Mouse (Mus musculus) forebrain, embryonic 11.5 days (tissue): ENCODE results near the gene Lrrc1. TPM values are rescaled to one million over a fixed set of nuclear protein-coding genes. Genes with fewer than 3 reads are reported as not detected.
A peak's percentile ranks its signal among the peaks of the same experiment; 100 is the strongest.

Experiments used
- ATAC-seq: fragments of 200-750 bp; cut with Nextera tagmentation; replicated peaks from 2 replicates; pipeline ENCODE4 v1.8.0; 2017; ENCODE audit warnings: moderate TSS enrichment; ENCODE audit not compliant: low FRiP score
- DNase-seq: peaks from one replicate; pipeline ENCODE4 v3.0.0-alpha.2; 2017; ENCODE audit warnings: low spot score
- H3K27ac ChIP-seq: fragments of 300-500 bp; sonication (generic); 2 replicates; pipeline ENCODE4 v1.5.1; 2014; ENCODE audit warnings: low read depth, low read length
- H3K27me3 ChIP-seq: fragments of 300-500 bp; sonication (generic); 2 replicates; pipeline ENCODE4 v1.6.1; 2014; ENCODE audit warnings: mild to moderate bottlenecking, low read length, mixed read lengths; ENCODE audit not compliant: control insufficient read depth, insufficient read depth
- H3K36me3 ChIP-seq: fragments of 300-500 bp; sonication (generic); 2 replicates; pipeline ENCODE4 v1.6.1; 2014; ENCODE audit warnings: mild to moderate bottlenecking, low read length, moderate library complexity, mixed read lengths; ENCODE audit not compliant: control insufficient read depth, insufficient read depth
- H3K4me1 ChIP-seq: fragments of 300-500 bp; sonication (generic); replicated peaks from 2 replicates; pipeline ENCODE4 v1.6.1; 2014; ENCODE audit warnings: low read length, mixed read lengths; ENCODE audit not compliant: control insufficient read depth, insufficient read depth
- H3K4me2 ChIP-seq: fragments of 300-500 bp; sonication (generic); 2 replicates; pipeline ENCODE4 v1.6.1; 2014; ENCODE audit warnings: low read depth, mild to moderate bottlenecking, low read length, moderate library complexity, mixed read lengths; ENCODE audit not compliant: severe bottlenecking
- H3K4me3 ChIP-seq: fragments of 300-500 bp; sonication (generic); 2 replicates; pipeline ENCODE4 v1.5.1; 2014; ENCODE audit warnings: low read depth, low read length
- H3K9ac ChIP-seq: fragments of 300-500 bp; sonication (generic); 2 replicates; pipeline ENCODE4 v1.6.1; 2014; ENCODE audit warnings: low read length
- H3K9me3 ChIP-seq: fragments of 300-500 bp; sonication (generic); 2 replicates; pipeline ENCODE4 v1.6.1; 2016; ENCODE audit warnings: low read length, mixed read lengths; ENCODE audit not compliant: control insufficient read depth
- WGBS: fragments of 180-500 bp; shearing (Covaris S2); extraction: QIAGEN DNeasy Blood & Tissue Kit; methylation state at CpG from one replicate; pipeline ENCODE4 v1.1.7; 2014; 5-methylcytosine and 5-hydroxymethylcytosine counted together
- polyA plus RNA-seq: library from polyadenylated mRNA; unstranded; fragments of >200 nt; fragmentation: Nextera tagmentation; extraction: Ambion mirVana; gene quantifications from 2 replicates; pipeline ENCODE4 v1.2.1, GENCODE M21; 2014

Gene Lrrc1
- polyA plus RNA-seq, 1 experiment from 2014 or later = 22.9 TPM

- Histone ChIP-seq H3K9me3 (no peaks in the 10 kb centered on the region), H3K27me3 (no peaks in the 10 kb centered on the region), H3K4me3 (no peak overlapping the region), H3K4me2 (no peak overlapping the region), H3K9ac (no peak overlapping the region), H3K27ac (no peak overlapping the region), H3K36me3 (no peaks in the 10 kb centered on the region), H3K4me1 (no peaks in the 10 kb centered on the region)
- 91% methylated on average over 2 of the region's 2 CpGs for WGBS
- DNase-seq = no peak
- no peak for ATAC-seq
Measured at GRCm38 (mm10) chr9:77418800-77419199, 125.9 kb downstream of the Lrrc1 start.

- Histone ChIP-seq H3K4me3 (no peak overlapping the region), H3K27ac (no peak overlapping the region), H3K9ac (no peak overlapping the region), H3K4me2 (no peak overlapping the region), H3K27me3 (no peaks in the 10 kb centered on the region), H3K9me3 (no peaks in the 10 kb centered on the region), H3K36me3 (no peaks in the 10 kb centered on the region), H3K4me1 (no peaks in the 10 kb centered on the region)
- no peak for ATAC-seq
- no peak for DNase-seq
- 94% methylated on average over 4 of the region's 4 CpGs for WGBS
Measured at GRCm38 (mm10) chr9:77416486-77416885, 128.2 kb downstream of the Lrrc1 start.

- no peaks in the 10 kb centered on the region for H3K4me1 ChIP-seq
- H3K27ac ChIP-seq = no peak overlapping the region
- no peak overlapping the region for H3K4me3 ChIP-seq
- H3K27me3 ChIP-seq = no peaks in the 10 kb centered on the region
- H3K36me3 ChIP-seq = no peaks in the 10 kb centered on the region
- DNase-seq (no peak), ATAC-seq (no peak)
- no peak overlapping the region for H3K9ac ChIP-seq
- no peak overlapping the region for H3K4me2 ChIP-seq
- WGBS = 94% methylated on average over 7 of the region's 7 CpGs
- H3K9me3 ChIP-seq = no peaks in the 10 kb centered on the region
Measured at GRCm38 (mm10) chr9:77416002-77416401, 128.7 kb downstream of the Lrrc1 start.

GRCm38 (mm10) chr9:77411830-77412425, 132.7 kb downstream of the Lrrc1 start:
- no peak for DNase-seq
- Histone ChIP-seq H3K9ac (no peak overlapping the region), H3K4me1 (no peaks in the 10 kb centered on the region), H3K9me3 (no peaks in the 10 kb centered on the region), H3K36me3 (no peaks in the 10 kb centered on the region), H3K4me3 (no peak overlapping the region), H3K27me3 (no peaks in the 10 kb centered on the region), H3K4me2 (no peak overlapping the region), H3K27ac (no peak overlapping the region)
- ATAC-seq = no peak
- 83% methylated on average over 3 of the region's 3 CpGs for WGBS

GRCm38 (mm10) chr9:77410968-77411367, 133.7 kb downstream of the Lrrc1 start:
- 75% methylated on average over 4 of the region's 4 CpGs for WGBS
- Histone ChIP-seq H3K4me1 (no peaks in the 10 kb centered on the region), H3K4me2 (no peak overlapping the region), H3K9ac (no peak overlapping the region), H3K9me3 (no peaks in the 10 kb centered on the region), H3K27me3 (no peaks in the 10 kb centered on the region), H3K27ac (no peak overlapping the region), H3K4me3 (no peak overlapping the region), H3K36me3 (no peaks in the 10 kb centered on the region)
- no peak for DNase-seq
- ATAC-seq = no peak

- Histone ChIP-seq H3K27me3 (no peaks in the 10 kb centered on the region), H3K36me3 (no peaks in the 10 kb centered on the region), H3K9ac (no peak overlapping the region), H3K4me3 (no peak overlapping the region), H3K4me2 (no peak overlapping the region), H3K9me3 (no peaks in the 10 kb centered on the region), H3K4me1 (no peaks in the 10 kb centered on the region), H3K27ac (no peak overlapping the region)
- ATAC-seq (no peak), DNase-seq (no peak)
- WGBS = 85% methylated on average over 7 of the region's 7 CpGs
Measured at GRCm38 (mm10) chr9:77410524-77410923, 134.1 kb downstream of the Lrrc1 start.

GRCm38 (mm10) chr9:77408053-77408603, 136.5 kb downstream of the Lrrc1 start:
- Histone ChIP-seq H3K27me3 (no peaks in the 10 kb centered on the region), H3K4me2 (no peak overlapping the region), H3K9me3 (no peaks in the 10 kb centered on the region), H3K4me3 (no peak overlapping the region), H3K27ac (no peak overlapping the region), H3K4me1 (no peaks in the 10 kb centered on the region), H3K9ac (no peak overlapping the region), H3K36me3 (no peaks in the 10 kb centered on the region)
- WGBS = 38% methylated on average over 6 of the region's 6 CpGs
- DNase-seq = no peak
- ATAC-seq = no peak

GRCm38 (mm10) chr9:77406906-77407305, 137.8 kb downstream of the Lrrc1 start:
- Histone ChIP-seq H3K9ac (no peak overlapping the region), H3K4me2 (no peak overlapping the region), H3K36me3 (no peaks in the 10 kb centered on the region), H3K4me3 (no peak overlapping the region), H3K4me1 (no peaks in the 10 kb centered on the region), H3K9me3 (no peaks in the 10 kb centered on the region), H3K27me3 (no peaks in the 10 kb centered on the region), H3K27ac (no peak overlapping the region)
- ATAC-seq (no peak), DNase-seq (peak; percentile 62)
- WGBS = 60% methylated on average over 7 of the region's 7 CpGs

GRCm38 (mm10) chr9:77404458-77404857, 140.2 kb downstream of the Lrrc1 start:
- Histone ChIP-seq H3K27me3 (no peaks in the 10 kb centered on the region), H3K36me3 (no peaks in the 10 kb centered on the region), H3K4me3 (no peak overlapping the region), H3K9ac (no peak overlapping the region), H3K4me2 (no peak overlapping the region), H3K4me1 (no peaks in the 10 kb centered on the region), H3K9me3 (no peaks in the 10 kb centered on the region), H3K27ac (no peak overlapping the region)
- no peak for ATAC-seq
- no peak for DNase-seq
- 86% methylated on average over 4 of the region's 4 CpGs for WGBS
